ENCODE assay signal across 19 mouse cellular contexts in genomic region chr4:124774429-124774828, GRCm38 (mm10). TPM values are rescaled to one million over a fixed set of nuclear protein-coding genes. Genes with fewer than 3 reads are reported as not detected.
DNase-seq lines count a peak whose midpoint lies in the region; ATAC-seq and TF ChIP-seq lines count a peak whose summit lies in the region.
"Had no signal": no experiment of that assay in that cellular context is flagged by ENCODE, and none has a peak within 500 bp of the region (broad histone marks: within the 10 kb centered on the region; RNA-seq: fewer than 3 reads in every experiment).

No protein-coding gene starts in this region.

- H3K9ac ChIP-seq in heart, embryonic 13.5 days, result no peak overlapping the region
- peak overlapping the region; percentile 59 for H3K9ac ChIP-seq in liver, embryonic 12.5 days
- H3K9ac ChIP-seq: embryonic facial prominence, embryonic 13.5 days; forebrain, embryonic 12.5 days; kidney, embryonic 15.5 days had no signal

- no peaks in the 10 kb centered on the region for H3K9me3 ChIP-seq in heart, embryonic 13.5 days
- no peaks in the 10 kb centered on the region for H3K9me3 ChIP-seq in liver, embryonic 12.5 days (replicated peaks)
- H3K9me3 ChIP-seq: embryonic facial prominence, embryonic 13.5 days; forebrain, embryonic 12.5 days; kidney, embryonic 15.5 days had no signal

- no peaks in the 10 kb centered on the region for H3K27me3 ChIP-seq in heart, embryonic 13.5 days (replicated peaks)
- no peaks in the 10 kb centered on the region for H3K27me3 ChIP-seq in liver, embryonic 12.5 days (replicated peaks)
- H3K27me3 ChIP-seq in small intestine, adult 2 months (ENCODE audit: control insufficient read depth, insufficient read depth, low read length), result no peaks in the 10 kb centered on the region
- H3K27me3 ChIP-seq: embryonic facial prominence, embryonic 13.5 days; forebrain, embryonic 12.5 days; kidney, embryonic 15.5 days had no signal

- 0 out of 2 replicates have a peak overlapping the region, but pooled peaks have one; percentile 15 for H3K27ac ChIP-seq in heart, embryonic 13.5 days (replicated peaks)
- peak overlapping the region; percentile 91 for H3K27ac ChIP-seq in liver, embryonic 12.5 days
- H3K27ac ChIP-seq in small intestine, adult 2 months (ENCODE audit: insufficient read depth, low read depth, low read length), result peak overlapping the region; percentile 68
- H3K27ac ChIP-seq: embryonic facial prominence, embryonic 13.5 days; forebrain, embryonic 12.5 days; hindbrain, postnatal 0 days; kidney, embryonic 15.5 days; layer of hippocampus, adult 2 months had no signal

- peaks cover 10% of the 10 kb centered on the region for H3K36me3 ChIP-seq in heart, embryonic 13.5 days
- peaks cover 49% of the 10 kb centered on the region for H3K36me3 ChIP-seq in liver, embryonic 12.5 days
- H3K36me3 ChIP-seq in small intestine, adult 2 months (ENCODE audit: control insufficient read depth, insufficient read depth, low read length), result peaks cover 20% of the 10 kb centered on the region

- TF ChIP-seq POLR2A in small intestine, adult 2 months (IDR thresholded peaks at IDR 0.05; ENCODE audit: low read depth, low read length), result no peak

- ATAC-seq in heart, embryonic 13.5 days (ENCODE audit: extremely low read depth, insufficient number of reproducible peaks, low FRiP score, low TSS enrichment), result no peak
- ATAC-seq in liver, embryonic 12.5 days, result peak; percentile 97
- ATAC-seq: hindbrain, postnatal 0 days had no signal

- 16% methylated on average over 2 of the region's 2 CpGs for WGBS in heart, embryonic 13.5 days
- 17% methylated on average over 2 of the region's 2 CpGs for WGBS in liver, embryonic 12.5 days (ENCODE audit: insufficient replicate concordance)
- WGBS in small intestine, adult 2 months, result 34% methylated on average over 2 of the region's 2 CpGs

- no peak for DNase-seq in heart, adult 8-10 months (ENCODE audit: low spot score)
- peak; percentile 80 for DNase-seq in c-Kit-positive CD71-positive TER-119-negative erythroid progenitor cells, embryonic 14.5 days (ENCODE audit: low read depth)
- DNase-seq in lung, postnatal 14 days, result no peak
- DNase-seq in left cerebral cortex, adult 18-20 months (ENCODE audit: low spot score in 2 of 2), result no peak
- no peak for DNase-seq in left cerebral cortex, adult 11 months (ENCODE audit: low spot score)
- DNase-seq: cerebellum, postnatal 25 days; heart, postnatal 14 days; lung, postnatal 10 days; right cerebral cortex, postnatal 4 days; thymus, postnatal 36 days had no signal

- TF ChIP-seq CTCF in small intestine, adult 2 months (IDR thresholded peaks at IDR 0.05; ENCODE audit: extremely low read depth, insufficient read length, insufficient replicate concordance, low read depth, low read length), result no peak

- H3K4me3 ChIP-seq in heart, embryonic 13.5 days, result no peak overlapping the region
- peak overlapping the region; percentile 34 for H3K4me3 ChIP-seq in liver, embryonic 12.5 days
- no peak overlapping the region for H3K4me3 ChIP-seq in small intestine, adult 2 months (ENCODE audit: low read depth, low read length)
- H3K4me3 ChIP-seq: embryonic facial prominence, embryonic 13.5 days; forebrain, embryonic 12.5 days; kidney, embryonic 15.5 days; layer of hippocampus, adult 2 months had no signal

- peaks cover 38% of the 10 kb centered on the region for H3K4me1 ChIP-seq in heart, embryonic 13.5 days
- H3K4me1 ChIP-seq in liver, embryonic 12.5 days, result peaks cover 69% of the 10 kb centered on the region
- H3K4me1 ChIP-seq in small intestine, adult 2 months (ENCODE audit: control insufficient read depth, insufficient read depth, insufficient read length, low read length), result peaks cover 33% of the 10 kb centered on the region
- H3K4me1 ChIP-seq: embryonic facial prominence, embryonic 13.5 days; forebrain, embryonic 12.5 days; kidney, embryonic 15.5 days had no signal

- no peak overlapping the region for H3K4me2 ChIP-seq in heart, embryonic 13.5 days
- peak overlapping the region; percentile 72 for H3K4me2 ChIP-seq in liver, embryonic 12.5 days
- H3K4me2 ChIP-seq: embryonic facial prominence, embryonic 13.5 days; forebrain, embryonic 12.5 days; kidney, embryonic 15.5 days; midbrain, embryonic 11.5 days had no signal

RNA-seq across cellular contexts. Expression of gene Mtf1, which starts 27.5 kb away (rescaled TPM):
- 10.3 and 10.4 TPM in 2 replicates for polyA plus RNA-seq in heart, embryonic 13.5 days (2015; fragmentation: Nextera tagmentation; extraction: Ambion mirVana)
- 10 to 100 TPM; 12.5 to 18.4 (median 14.5) TPM for total RNA-seq in heart, adult 8-10 months (2022)
- 16.3 and 16.6 TPM in 2 replicates for polyA plus RNA-seq in liver, embryonic 12.5 days (2016; fragmentation: Nextera tagmentation; extraction: Ambion mirVana)
- polyA plus RNA-seq in small intestine, adult 2 months (2012; rRNA removed), result 2.8 and 12.4 TPM in 2 replicates
- total RNA-seq in left cerebral cortex, adult 18-20 months (2021), result 10 to 100 TPM; 25.8 to 27.8 TPM

RNA-seq across cellular contexts. Expression of gene Inpp5b, which starts 32.8 kb away (rescaled TPM):
- polyA plus RNA-seq in heart, embryonic 13.5 days (2015; fragmentation: Nextera tagmentation; extraction: Ambion mirVana), result 14.1 and 17.6 TPM in 2 replicates
- 1 to 10 TPM; 6.5 to 9.9 (median 7.3) TPM for total RNA-seq in heart, adult 8-10 months (2022)
- polyA plus RNA-seq in liver, embryonic 12.5 days (2016; fragmentation: Nextera tagmentation; extraction: Ambion mirVana), result 49.7 and 50.3 TPM in 2 replicates
- polyA plus RNA-seq in small intestine, adult 2 months (2012; rRNA removed), result 21.8 and 26.7 TPM in 2 replicates
- 10 to 100 TPM; 37.2 to 42.3 TPM for total RNA-seq in left cerebral cortex, adult 18-20 months (2021)

RNA-seq across cellular contexts. Expression of gene Sf3a3, which starts 59.9 kb away (rescaled TPM):
- 92.4 and 96.2 TPM in 2 replicates for polyA plus RNA-seq in heart, embryonic 13.5 days (2015; fragmentation: Nextera tagmentation; extraction: Ambion mirVana)
- 10 to 100 TPM; 15.5 to 17.3 (median 16.5) TPM for total RNA-seq in heart, adult 8-10 months (2022)
- polyA plus RNA-seq in liver, embryonic 12.5 days (2016; fragmentation: Nextera tagmentation; extraction: Ambion mirVana), result 116 and 121 TPM in 2 replicates
- 3.3 and 7.2 TPM in 2 replicates for polyA plus RNA-seq in small intestine, adult 2 months (2012; rRNA removed)
- 10 to 100 TPM; 33.9 to 42.3 TPM for total RNA-seq in left cerebral cortex, adult 18-20 months (2021)

Comparison
In these comparisons a context has a peak if more than half of its experiments do, and no peak if none do; other contexts are left out.
1. H3K27ac ChIP-seq: peak in every context shown above with its lines; median percentile 91 in liver, embryonic 12.5 days; 68 in small intestine, adult 2 months; 15 in heart, embryonic 13.5 days.
2. RNA of gene Sf3a3, which starts 59.9 kb away (polyA plus RNA-seq): 116 to 121 TPM in liver, embryonic 12.5 days and 92.4 to 96.2 TPM in heart, embryonic 13.5 days; 3.3 to 7.2 TPM in small intestine, adult 2 months; every median in the first group is over 10 times any median in the second.